Mouse (Mus musculus) hindbrain, embryonic 14.5 days (tissue): ENCODE data around the gene Lrtm1. TPM values are rescaled to one million over a fixed set of nuclear protein-coding genes. Genes with fewer than 3 reads are reported as not detected.
A peak's percentile ranks its signal among the peaks of the same experiment; 100 is the strongest.

Experiments used
- ATAC-seq: fragments of 200-750 bp; cut with Nextera tagmentation; 2 replicates; pipeline ENCODE4 v1.8.0; 2017; ENCODE audit warnings: moderate number of reproducible peaks, mild to moderate bottlenecking, moderate TSS enrichment, moderate library complexity; ENCODE audit not compliant: low FRiP score
- DNase-seq: peaks from one replicate; pipeline ENCODE4 v3.0.0-alpha.2; 2015; ENCODE audit warnings: low spot score
- H3K27ac ChIP-seq: fragments of 300-500 bp; sonication (generic); 2 replicates; pipeline ENCODE4 v1.5.1; 2014; ENCODE audit warnings: mild to moderate bottlenecking, moderate library complexity
- H3K27me3 ChIP-seq: fragments of 300-500 bp; sonication (generic); 2 replicates; pipeline ENCODE4 v1.6.1; 2014; ENCODE audit warnings: mild to moderate bottlenecking, low read length, mixed read lengths; ENCODE audit not compliant: control insufficient read depth, insufficient read depth
- H3K36me3 ChIP-seq: fragments of 300-500 bp; sonication (generic); replicated peaks from 2 replicates; pipeline ENCODE4 v1.6.1; 2014; ENCODE audit not compliant: control insufficient read depth, insufficient read depth
- H3K4me1 ChIP-seq: fragments of 300-500 bp; sonication (generic); replicated peaks from 2 replicates; pipeline ENCODE4 v1.6.1; 2014; ENCODE audit warnings: antibody characterized with exemption, low read length, mixed read lengths; ENCODE audit not compliant: control insufficient read depth, insufficient read depth
- H3K4me2 ChIP-seq: fragments of 300-500 bp; sonication (generic); replicated peaks from 2 replicates; pipeline ENCODE4 v1.6.1; 2014; ENCODE audit warnings: mild to moderate bottlenecking, moderate library complexity
- H3K4me3 ChIP-seq: fragments of 300-500 bp; sonication (generic); replicated peaks from 2 replicates; pipeline ENCODE4 v1.5.1; 2014; ENCODE audit warnings: mild to moderate bottlenecking, low read length
- H3K9ac ChIP-seq: fragments of 300-500 bp; sonication (generic); 2 replicates; pipeline ENCODE4 v1.6.1; 2014
- H3K9me3 ChIP-seq: fragments of 300-500 bp; sonication (generic); 2 replicates; pipeline ENCODE4 v1.6.1; 2016; ENCODE audit warnings: low read length; ENCODE audit not compliant: control insufficient read depth
- WGBS: fragments of 180-500 bp; shearing (Covaris S2); extraction: QIAGEN DNeasy Blood & Tissue Kit; methylation state at CpG from one replicate; pipeline ENCODE4 v1.1.7; 2014; 5-methylcytosine and 5-hydroxymethylcytosine counted together
- polyA plus RNA-seq: library from polyadenylated mRNA; unstranded; fragments of >200 nt; fragmentation: Nextera tagmentation; extraction: Ambion mirVana; gene quantifications from 2 replicates; pipeline ENCODE4 v1.2.1, GENCODE M21; 2014

The Lrtm1 gene
- polyA plus RNA-seq: 0.12 and 0.70 TPM in 2 replicates

DNA sequence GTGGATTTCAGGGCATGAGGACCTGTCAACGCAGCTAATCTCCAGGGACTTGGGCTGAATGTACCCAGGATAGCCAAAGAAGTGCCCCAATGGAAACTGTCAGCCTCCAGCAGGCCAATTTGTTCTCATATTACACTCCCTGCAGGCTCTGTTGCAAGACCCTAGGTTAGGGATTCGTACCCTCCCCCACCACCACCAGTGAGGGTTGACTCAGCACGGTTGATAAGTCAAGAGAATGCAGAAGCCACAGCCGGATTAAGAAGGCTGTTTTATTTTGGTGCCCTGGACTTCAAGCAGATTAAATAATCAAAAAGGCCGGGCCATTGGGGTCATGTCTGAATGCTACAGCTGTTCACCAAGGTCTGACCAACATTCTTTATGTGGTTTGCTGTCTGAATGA, at the start of gene Lrtm1:
TSS of gene Lrtm1 (plus strand) at position 326 of the 400 bp plus-strand sequence.
- Histone ChIP-seq H3K36me3 (no peaks in the 10 kb centered on the region), H3K27ac (no peak within 1 kb of the TSS), H3K4me3 (no peak within 1 kb of the TSS), H3K4me1 (peaks cover 7% of the 10 kb centered on the region; the same call in 1 of the 2 replicates), H3K9me3 (no peaks in the 10 kb centered on the region), H3K9ac (no peak within 1 kb of the TSS), H3K27me3 (no peaks in the 10 kb centered on the region), H3K4me2 (no peak within 1 kb of the TSS)
- ATAC-seq (no peak), DNase-seq (no peak)
- 8% methylated on average over 5 of the region's 5 CpGs for WGBS

DNA sequence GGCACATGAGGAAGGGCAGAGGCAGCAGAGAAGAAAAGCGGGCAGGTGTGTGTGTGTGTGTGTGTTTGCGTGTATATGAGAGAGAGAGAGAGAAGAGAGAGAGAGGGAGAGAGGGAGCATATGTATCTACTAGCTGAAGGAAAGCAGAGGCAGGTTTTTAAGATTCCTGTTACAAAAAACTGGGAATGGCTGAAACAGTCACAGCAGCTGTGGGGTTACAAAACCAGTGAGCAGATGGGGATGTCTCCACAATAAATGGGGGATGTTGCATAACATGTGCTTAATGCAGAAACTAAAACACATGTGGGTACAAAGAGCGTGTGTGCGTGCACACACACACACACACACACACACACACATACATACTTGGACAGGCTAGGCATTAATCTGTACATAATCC, 48.8 kb upstream of the Lrtm1 start:
- no peak overlapping the region for H3K4me2 ChIP-seq
- no peaks in the 10 kb centered on the region for H3K36me3 ChIP-seq
- ATAC-seq (no peak), DNase-seq (no peak)
- H3K9ac ChIP-seq: no peak overlapping the region
- H3K4me3 ChIP-seq: no peak overlapping the region
- H3K4me1 ChIP-seq: no peaks in the 10 kb centered on the region
- WGBS: 78% methylated on average over 4 of the region's 4 CpGs
- no peaks in the 10 kb centered on the region for H3K27me3 ChIP-seq
- H3K9me3 ChIP-seq: no peaks in the 10 kb centered on the region
- no peak overlapping the region for H3K27ac ChIP-seq

DNA sequence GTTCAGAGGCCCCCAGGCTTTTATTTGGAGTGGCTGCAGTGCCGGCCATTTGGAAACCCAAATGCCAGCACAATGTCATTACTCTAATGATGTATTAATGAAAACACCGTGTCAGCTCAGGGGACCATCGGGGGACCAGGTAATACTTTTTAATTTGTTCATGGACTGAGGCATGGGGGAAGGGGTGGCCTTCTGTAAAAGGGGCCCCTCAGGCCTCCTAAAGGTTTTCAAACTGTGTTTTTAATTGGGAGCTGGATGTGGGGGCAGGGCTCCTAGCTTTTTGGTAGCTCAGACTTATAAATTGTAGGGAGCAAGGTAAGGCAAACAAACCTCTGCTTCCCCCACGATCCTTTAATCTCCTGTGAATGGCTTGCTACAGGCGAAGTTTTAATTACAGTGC, 45.4 kb upstream of the Lrtm1 start:
- no peaks in the 10 kb centered on the region for H3K27me3 ChIP-seq
- no peaks in the 10 kb centered on the region for H3K9me3 ChIP-seq
- H3K27ac ChIP-seq: no peak overlapping the region
- no peaks in the 10 kb centered on the region for H3K4me1 ChIP-seq
- no peak overlapping the region for H3K9ac ChIP-seq
- no peak overlapping the region for H3K4me3 ChIP-seq
- 47% methylated on average over 5 of the region's 5 CpGs for WGBS
- DNase-seq (no peak), ATAC-seq (no peak)
- H3K36me3 ChIP-seq: no peaks in the 10 kb centered on the region
- H3K4me2 ChIP-seq: no peak overlapping the region

DNA sequence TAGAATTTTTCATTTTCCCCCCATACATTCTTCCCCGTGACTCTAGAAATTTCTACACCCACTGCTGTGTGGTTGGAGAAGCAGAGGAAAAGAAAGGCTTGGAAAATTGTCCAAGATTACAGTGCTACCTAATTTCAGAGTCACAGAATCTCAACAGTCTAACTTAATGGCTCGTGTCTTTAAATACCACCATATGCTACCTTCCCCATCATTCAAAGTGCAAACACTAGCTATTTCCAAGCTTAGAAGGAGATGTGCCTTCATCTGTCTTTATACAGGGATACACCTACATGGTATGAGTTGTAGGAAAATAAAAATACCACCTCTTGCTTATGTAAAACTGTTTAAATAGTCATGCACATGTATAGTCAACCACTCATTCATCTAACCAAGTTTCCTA, 38.8 kb upstream of the Lrtm1 start:
- H3K4me3 ChIP-seq: no peak overlapping the region
- H3K27me3 ChIP-seq: no peaks in the 10 kb centered on the region
- WGBS: 94% methylated on average over 2 of the region's 2 CpGs
- no peaks in the 10 kb centered on the region for H3K4me1 ChIP-seq
- H3K4me2 ChIP-seq: no peak overlapping the region
- no peaks in the 10 kb centered on the region for H3K36me3 ChIP-seq
- no peaks in the 10 kb centered on the region for H3K9me3 ChIP-seq
- DNase-seq (no peak), ATAC-seq (no peak)
- H3K27ac ChIP-seq: no peak overlapping the region
- no peak overlapping the region for H3K9ac ChIP-seq

DNA sequence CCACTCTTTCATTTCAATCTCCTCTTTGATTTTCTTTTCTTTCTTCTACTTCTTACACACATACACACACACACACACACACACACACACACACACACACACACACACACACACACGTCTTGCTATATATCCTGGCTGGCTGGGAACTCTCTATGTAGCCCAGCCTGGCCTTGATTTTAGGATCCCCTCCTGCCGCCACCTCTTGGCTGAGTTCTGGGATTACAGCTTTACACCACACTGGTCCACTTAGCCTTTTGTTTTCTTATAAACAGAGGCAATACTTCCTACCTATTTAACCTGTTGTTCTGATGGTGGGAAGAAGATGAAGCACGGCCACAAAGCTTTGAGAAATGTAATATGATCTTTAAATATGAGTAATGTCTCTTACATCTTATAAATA, 37.5 kb upstream of the Lrtm1 start:
- Histone ChIP-seq H3K27me3 (no peaks in the 10 kb centered on the region), H3K4me1 (no peaks in the 10 kb centered on the region), H3K4me2 (no peak overlapping the region), H3K9me3 (no peaks in the 10 kb centered on the region), H3K27ac (no peak overlapping the region), H3K4me3 (no peak overlapping the region), H3K9ac (no peak overlapping the region), H3K36me3 (no peaks in the 10 kb centered on the region)
- peak; percentile 38 for DNase-seq
- no peak for ATAC-seq
- WGBS: 35% methylated on average over 3 of the region's 3 CpGs

DNA sequence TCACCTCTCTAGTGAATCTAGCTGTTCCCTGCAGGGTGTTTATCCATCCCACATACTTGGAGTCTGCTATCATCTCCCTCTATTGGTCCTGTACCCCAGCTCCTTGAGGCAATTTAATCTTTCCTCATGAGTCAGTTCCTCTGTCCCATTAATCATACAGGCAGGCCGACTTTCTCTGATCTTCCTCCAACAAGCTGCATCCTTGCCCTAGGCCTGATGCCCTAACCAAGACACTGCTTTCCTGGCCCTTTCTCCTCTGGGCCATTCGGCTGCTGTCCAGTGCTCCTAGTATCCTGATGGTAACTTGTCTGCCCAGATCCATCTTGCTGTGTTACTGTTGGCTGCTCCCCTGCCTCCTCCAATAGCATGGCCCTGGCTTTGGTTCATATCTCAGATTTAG, 33.7 kb upstream of the Lrtm1 start:
- 81% methylated on average over 2 of the region's 2 CpGs for WGBS
- no peak overlapping the region for H3K4me3 ChIP-seq

DNA sequence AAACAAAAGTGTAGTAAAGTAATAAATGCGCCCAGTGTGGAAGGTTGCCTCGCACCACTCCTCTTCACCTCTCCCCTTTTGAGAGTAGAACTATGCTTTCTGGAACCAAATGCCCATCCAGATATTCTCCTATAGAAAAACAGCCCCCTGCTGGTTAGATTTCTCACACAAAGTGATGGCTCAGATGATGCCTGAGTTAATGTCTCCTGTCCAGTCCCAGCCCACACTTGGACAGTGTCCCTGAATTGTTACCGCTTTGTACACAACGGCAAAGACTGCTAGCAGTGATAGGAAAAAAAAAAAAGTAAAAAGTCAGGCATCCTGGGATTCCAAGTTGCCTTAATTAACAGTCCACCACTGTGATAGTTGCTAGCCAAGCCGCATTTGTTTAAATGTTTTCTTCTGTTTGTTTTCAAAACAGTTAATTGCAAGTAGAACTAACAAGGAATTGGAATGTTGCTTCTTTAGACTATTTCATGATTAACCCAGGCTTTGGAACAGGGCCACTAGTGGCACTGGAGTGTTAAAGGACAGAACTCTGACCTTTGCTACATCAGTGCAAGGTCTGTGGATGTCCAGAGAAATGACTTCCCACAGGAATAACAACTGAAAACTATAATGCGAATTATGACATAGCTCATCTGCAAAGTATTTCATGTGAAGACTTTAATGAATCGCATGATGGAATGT, 29.7 kb upstream of the Lrtm1 start:
- no peak overlapping the region for H3K4me3 ChIP-seq
- DNase-seq: no peak
- H3K4me1 ChIP-seq: no peaks in the 10 kb centered on the region
- ATAC-seq: no peak
- no peaks in the 10 kb centered on the region for H3K9me3 ChIP-seq
- 84% methylated on average over 7 of the region's 7 CpGs for WGBS
- H3K36me3 ChIP-seq: no peaks in the 10 kb centered on the region
- no peak overlapping the region for H3K4me2 ChIP-seq
- no peaks in the 10 kb centered on the region for H3K27me3 ChIP-seq
- H3K9ac ChIP-seq: no peak overlapping the region
- no peak overlapping the region for H3K27ac ChIP-seq

More for the DNA sequence above, 33.7 kb upstream of the Lrtm1 start:
- no peaks in the 10 kb centered on the region for H3K27me3 ChIP-seq
- ATAC-seq (no peak), DNase-seq (no peak)
- no peak overlapping the region for H3K4me2 ChIP-seq
- H3K9me3 ChIP-seq: no peaks in the 10 kb centered on the region
- no peaks in the 10 kb centered on the region for H3K36me3 ChIP-seq
- H3K4me1 ChIP-seq: no peaks in the 10 kb centered on the region
- no peak overlapping the region for H3K27ac ChIP-seq
- no peak overlapping the region for H3K9ac ChIP-seq

DNA sequence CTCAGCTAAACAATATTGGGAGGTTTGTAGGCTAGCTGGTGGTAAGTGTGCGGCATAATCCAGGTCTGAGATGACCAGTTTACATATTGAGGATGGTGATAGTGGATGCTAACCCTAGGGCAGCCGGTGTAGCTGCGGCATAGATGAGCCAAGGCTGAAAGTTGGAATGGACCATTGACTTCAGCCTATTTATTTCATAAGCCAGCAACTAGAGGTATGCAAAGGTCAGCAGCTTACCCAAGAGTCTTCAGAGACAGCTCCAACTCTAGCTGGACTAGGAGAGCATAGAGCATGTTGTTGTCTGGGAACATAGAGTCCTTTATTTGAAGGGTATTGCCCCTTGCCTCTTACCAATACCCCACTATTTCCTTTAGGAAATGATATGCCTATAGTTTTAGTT, 21.4 kb upstream of the Lrtm1 start:
- over 99% methylated on average over 3 of the region's 3 CpGs for WGBS
- no peaks in the 10 kb centered on the region for H3K9me3 ChIP-seq
- H3K9ac ChIP-seq: no peak overlapping the region
- no peak overlapping the region for H3K4me2 ChIP-seq
- DNase-seq (no peak), ATAC-seq (no peak)
- no peaks in the 10 kb centered on the region for H3K36me3 ChIP-seq
- no peak overlapping the region for H3K4me3 ChIP-seq
- no peak overlapping the region for H3K27ac ChIP-seq
- H3K4me1 ChIP-seq: no peaks in the 10 kb centered on the region
- no peaks in the 10 kb centered on the region for H3K27me3 ChIP-seq

DNA sequence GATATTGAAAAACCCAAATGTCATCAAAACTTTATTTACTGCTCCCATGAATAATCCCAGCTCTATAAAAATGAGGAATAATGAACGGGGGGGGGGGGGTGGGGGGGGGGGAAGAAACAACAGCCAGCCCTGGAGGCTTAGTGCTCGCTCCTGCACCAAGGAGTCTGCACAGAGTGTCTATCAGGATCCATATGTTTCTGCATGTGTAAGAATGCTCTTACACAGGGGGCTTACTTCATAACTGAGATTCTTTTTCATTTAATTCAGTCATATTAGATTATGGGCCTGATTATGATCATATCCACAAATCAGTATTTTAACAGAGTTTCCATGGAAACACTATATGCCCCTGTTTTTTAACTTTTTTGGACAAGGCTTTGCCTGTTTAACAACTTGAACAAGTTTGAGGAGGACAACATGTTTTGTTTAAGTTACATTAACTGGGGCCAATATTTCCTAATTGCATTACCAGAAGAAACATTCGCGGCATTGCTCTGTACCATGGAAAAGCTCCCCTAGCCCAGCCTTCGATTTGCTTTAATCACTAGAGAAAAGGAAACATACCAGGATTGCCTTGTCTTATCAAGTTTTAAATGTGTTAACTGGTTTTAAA, 12.7 kb upstream of the Lrtm1 start:
- H3K36me3 ChIP-seq: no peaks in the 10 kb centered on the region
- DNase-seq (no peak), ATAC-seq (no peak)
- H3K27ac ChIP-seq: no peak overlapping the region
- no peak overlapping the region for H3K4me3 ChIP-seq
- no peaks in the 10 kb centered on the region for H3K27me3 ChIP-seq
- 97% methylated on average over 4 of the region's 5 CpGs for WGBS
- H3K4me1 ChIP-seq: no peaks in the 10 kb centered on the region
- no peak overlapping the region for H3K4me2 ChIP-seq
- no peak overlapping the region for H3K9ac ChIP-seq
- H3K9me3 ChIP-seq: no peaks in the 10 kb centered on the region
